Mouse (Mus musculus) neural tube, embryonic 14.5 days (tissue): ENCODE results near the gene Capn1. TPM values are rescaled to one million over a fixed set of nuclear protein-coding genes. Genes with fewer than 3 reads are reported as not detected.

Experiments used
- ATAC-seq: fragments of 200-750 bp; cut with Nextera tagmentation; 2 replicates; pipeline ENCODE4 v1.8.0; 2017; ENCODE audit warnings: low read depth, mild to moderate bottlenecking, moderate TSS enrichment, moderate library complexity
- H3K27ac ChIP-seq: fragments of 300-500 bp; sonication (generic); 2 replicates; pipeline ENCODE4 v1.5.1; 2014; ENCODE audit warnings: low read depth, mild to moderate bottlenecking, control low read depth, low read length, moderate library complexity, mixed read lengths
- H3K27me3 ChIP-seq: fragments of 300-500 bp; sonication (generic); 2 replicates; pipeline ENCODE4 v1.6.1; 2014; ENCODE audit warnings: low read length; ENCODE audit not compliant: control insufficient read depth, insufficient read depth
- H3K36me3 ChIP-seq: fragments of 300-500 bp; sonication (generic); 2 replicates; pipeline ENCODE4 v1.6.1; 2014; ENCODE audit warnings: low read length, mixed read lengths; ENCODE audit not compliant: control insufficient read depth, insufficient read depth
- H3K4me1 ChIP-seq: fragments of 300-500 bp; sonication (generic); 2 replicates; pipeline ENCODE4 v1.6.1; 2014; ENCODE audit warnings: low read length; ENCODE audit not compliant: control insufficient read depth, insufficient read depth
- H3K4me2 ChIP-seq: fragments of 300-500 bp; sonication (generic); 2 replicates; pipeline ENCODE4 v1.6.1; 2014; ENCODE audit warnings: mild to moderate bottlenecking, low read depth, low read length, control low read depth
- H3K4me3 ChIP-seq: fragments of 300-500 bp; sonication (generic); 2 replicates; pipeline ENCODE4 v1.5.1; 2014; ENCODE audit warnings: low read depth, low read length, control low read depth, mixed read lengths
- H3K9ac ChIP-seq: fragments of 300-500 bp; sonication (generic); replicated peaks from 2 replicates; pipeline ENCODE4 v1.6.1; 2014; ENCODE audit warnings: low read depth, mild to moderate bottlenecking, control low read depth, low read length, mixed read lengths
- H3K9me3 ChIP-seq: fragments of 300-500 bp; sonication (generic); 2 replicates; pipeline ENCODE4 v1.6.1; 2016; ENCODE audit warnings: low read length; ENCODE audit not compliant: control insufficient read depth
- WGBS: fragments of 180-500 bp; shearing (Covaris S2); extraction: QIAGEN DNeasy Blood & Tissue Kit; methylation state at CpG from one replicate; pipeline ENCODE4 v1.1.7; 2014; 5-methylcytosine and 5-hydroxymethylcytosine counted together
- microRNA-seq: library from miRNA; unstranded; fragments of <30 nt; microRNA quantifications from one replicate; pipeline ENCODE4, GENCODE M21; 2016
- polyA plus RNA-seq: library from polyadenylated mRNA; unstranded; fragments of >200 nt; fragmentation: Nextera tagmentation; extraction: Ambion mirVana; gene quantifications from 2 replicates; pipeline ENCODE4 v1.2.1, GENCODE M21; 2014

Gene Capn1
- polyA plus RNA-seq, 1 experiment from 2014 or later = 3.4 TPM

DNA sequence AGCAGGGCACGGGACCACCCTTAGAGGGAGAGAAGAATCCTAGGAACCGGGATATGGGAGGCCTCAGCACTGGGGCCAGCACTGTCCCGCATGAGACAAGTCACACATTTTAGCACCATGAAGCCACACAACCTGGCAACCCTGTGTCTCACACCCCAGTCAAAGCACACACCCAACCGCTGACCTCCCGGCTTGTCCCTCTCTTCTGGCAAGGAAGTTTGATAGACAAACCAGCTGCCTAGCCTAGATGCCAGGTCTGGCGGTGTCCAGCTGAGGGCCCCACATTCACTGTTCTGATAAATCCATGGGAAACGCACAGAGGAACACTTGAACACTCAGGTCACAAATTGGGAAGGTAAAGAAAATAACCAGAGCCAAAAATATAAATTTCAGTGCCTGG, 73.1 kb downstream of the Capn1 start:
- H3K9ac ChIP-seq = no peak overlapping the region
- 95% methylated on average over 7 of the region's 7 CpGs for whole genome bisulfite sequencing
- no peaks in the 10 kb centered on the region for H3K9me3 ChIP-seq
- no peaks in the 10 kb centered on the region for H3K36me3 ChIP-seq
- no peaks in the 10 kb centered on the region for H3K27me3 ChIP-seq
- H3K4me1 ChIP-seq = peaks cover 2% of the 10 kb centered on the region; the same call in 1 of the 2 replicates
- ATAC-seq = no peak
- H3K4me2 ChIP-seq = no peak overlapping the region
- H3K4me3 ChIP-seq = no peak overlapping the region
- H3K27ac ChIP-seq = no peak overlapping the region

DNA sequence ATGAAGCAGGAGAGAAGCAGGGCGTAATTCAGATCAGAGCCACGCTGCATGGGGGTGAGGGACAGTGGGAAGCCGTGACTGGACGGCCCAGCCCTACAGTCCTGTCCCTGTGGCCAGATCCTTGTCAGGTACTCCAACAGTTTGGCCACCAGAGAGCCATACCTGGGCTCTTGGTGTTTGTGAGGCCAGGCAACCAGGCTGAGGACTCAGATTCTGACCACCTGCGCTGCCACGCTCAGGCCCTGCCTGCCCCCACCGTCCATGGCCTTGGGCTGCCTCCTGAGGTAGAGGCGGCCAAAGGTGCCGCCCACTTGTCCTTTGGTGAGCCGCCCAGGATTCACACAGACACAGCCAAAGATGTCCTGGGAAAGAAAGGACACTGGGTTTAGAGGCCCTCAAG, 75.0 kb downstream of the Capn1 start:
- 94% methylated on average over 10 of the region's 10 CpGs for WGBS
- no peaks in the 10 kb centered on the region for H3K27me3 ChIP-seq
- H3K27ac ChIP-seq = 0 out of 2 replicates have a peak overlapping the region, but pooled peaks have one; percentile 28
- H3K4me3 ChIP-seq = no peak overlapping the region
- H3K9me3 ChIP-seq = no peaks in the 10 kb centered on the region
- H3K4me1 ChIP-seq = peaks cover 2% of the 10 kb centered on the region; the same call in 1 of the 2 replicates
- H3K9ac ChIP-seq = no peak overlapping the region
- ATAC-seq = no peak
- no peaks in the 10 kb centered on the region for H3K36me3 ChIP-seq
- no peak overlapping the region for H3K4me2 ChIP-seq

DNA sequence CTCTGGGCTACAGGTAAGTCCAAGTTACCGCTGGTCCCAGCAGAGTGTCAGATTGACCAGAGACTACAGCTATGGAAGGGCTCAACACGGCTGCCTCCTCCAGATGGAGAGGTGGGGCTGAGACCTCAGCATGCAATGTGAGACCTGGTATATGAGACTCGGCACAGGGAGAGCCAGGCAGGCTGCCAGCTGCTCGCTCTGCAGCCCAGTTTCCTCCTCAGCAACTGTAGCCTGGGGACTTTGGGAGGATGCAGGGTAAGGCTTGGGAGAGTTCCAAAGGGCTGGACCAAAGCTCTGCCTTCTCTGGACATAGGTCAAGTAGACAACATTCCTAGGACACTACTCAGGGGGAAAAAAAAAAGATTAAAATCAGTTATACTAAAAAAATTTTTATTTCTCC, 75.5 kb downstream of the Capn1 start:
- no peaks in the 10 kb centered on the region for H3K9me3 ChIP-seq
- peaks cover 2% of the 10 kb centered on the region; the same call in 1 of the 2 replicates for H3K4me1 ChIP-seq
- H3K27ac ChIP-seq = peak overlapping the region; percentile 18; the same call in 1 of the 2 replicates
- no peaks in the 10 kb centered on the region for H3K27me3 ChIP-seq
- no peak for ATAC-seq
- WGBS = 62% methylated on average over 4 of the region's 4 CpGs
- H3K9ac ChIP-seq = no peak overlapping the region
- H3K36me3 ChIP-seq = no peaks in the 10 kb centered on the region
- H3K4me3 ChIP-seq = no peak overlapping the region
- H3K4me2 ChIP-seq = no peak overlapping the region

DNA sequence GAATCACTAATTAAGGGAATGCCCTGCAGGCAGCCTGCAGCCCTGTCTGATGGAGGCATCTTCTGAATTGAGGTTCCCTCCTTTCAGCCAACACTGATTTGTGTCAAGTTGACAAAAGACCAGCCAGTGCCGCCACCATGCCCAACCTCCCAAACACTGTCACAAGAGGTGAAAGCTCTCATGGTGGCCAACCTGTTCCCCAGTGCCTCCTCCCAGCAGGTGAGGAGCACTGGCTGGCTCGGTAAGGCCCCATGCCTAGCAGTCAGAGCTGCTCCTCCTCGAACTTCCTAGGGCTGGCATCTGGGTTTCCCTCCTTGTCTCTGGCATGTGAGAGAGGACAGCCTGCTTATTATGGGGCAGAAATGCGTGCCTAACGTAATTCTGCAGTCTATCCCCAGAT, 76.0 kb downstream of the Capn1 start:
- Histone ChIP-seq H3K27me3 (no peaks in the 10 kb centered on the region), H3K9me3 (no peaks in the 10 kb centered on the region), H3K4me1 (peaks cover 2% of the 10 kb centered on the region; the same call in 1 of the 2 replicates), H3K27ac (peak overlapping the region; percentile 18; the same call in 1 of the 2 replicates), H3K4me3 (no peak overlapping the region), H3K36me3 (no peaks in the 10 kb centered on the region), H3K9ac (no peak overlapping the region), H3K4me2 (no peak overlapping the region)
- no peak for ATAC-seq
- WGBS = 70% methylated on average over 5 of the region's 5 CpGs

Small RNA genes lying within 50 kb of the gene (microRNA-seq; reads per million reads assigned to microRNA genes)
- not detected for gene Mir6988

Other genes with a start within 250 kb of the Capn1 start
- gene Scyl1, start 244.5 kb downstream of the Capn1 start, polyA plus RNA-seq = 78.5 and 78.6 TPM in 2 replicates
- 9.4 and 12.7 TPM in 2 replicates for gene Frmd8, start 140.6 kb downstream of the Capn1 start, polyA plus RNA-seq
- 0.59 and 1.3 TPM in 2 replicates for gene Slc25a45, start 138.1 kb downstream of the Capn1 start, polyA plus RNA-seq
- 11.4 and 12.8 TPM in 2 replicates for gene Tigd3, start 121.7 kb downstream of the Capn1 start, polyA plus RNA-seq
- gene Dpf2, start 102.9 kb downstream of the Capn1 start, polyA plus RNA-seq = 85.3 and 102 TPM in 2 replicates
- 16.7 and 17.4 TPM in 2 replicates for gene Cdc42ep2, start 91.1 kb downstream of the Capn1 start, polyA plus RNA-seq
- gene Pola2, start 51.7 kb downstream of the Capn1 start, polyA plus RNA-seq = 18.0 and 21.6 TPM in 2 replicates
- not detected in 2 replicates for gene Slc22a20, start 29.8 kb downstream of the Capn1 start, polyA plus RNA-seq
- 29.3 and 35.3 TPM in 2 replicates for gene Syvn1, start 30.7 kb upstream of the Capn1 start, polyA plus RNA-seq
- gene Mrpl49, start 41.9 kb upstream of the Capn1 start, polyA plus RNA-seq = 63.2 and 65.5 TPM in 2 replicates
- gene Fau, start 41.9 kb upstream of the Capn1 start, polyA plus RNA-seq = 538 and 563 TPM in 2 replicates
- gene Znhit2, start 45.3 kb upstream of the Capn1 start, polyA plus RNA-seq = 34.3 and 34.8 TPM in 2 replicates
- gene Tm7sf2, start 52.5 kb upstream of the Capn1 start, polyA plus RNA-seq = 53.4 and 63.7 TPM in 2 replicates
- gene Vps51, start 61.3 kb upstream of the Capn1 start, polyA plus RNA-seq = 72.9 and 73.2 TPM in 2 replicates
- 0.55 TPM in 1 of 2 replicates, not detected in the other for gene Tmem262, start 64.1 kb upstream of the Capn1 start, polyA plus RNA-seq
- 1.2 and 1.7 TPM in 2 replicates for gene Gm28374, start 66.4 kb upstream of the Capn1 start, polyA plus RNA-seq
- 74.0 and 85.6 TPM in 2 replicates for gene Zfpl1, start 69.1 kb upstream of the Capn1 start, polyA plus RNA-seq
- 3.0 and 3.5 TPM in 2 replicates for gene Cdca5, start 69.1 kb upstream of the Capn1 start, polyA plus RNA-seq
- not detected in 2 replicates for gene AC131692.1, start 78.5 kb upstream of the Capn1 start, polyA plus RNA-seq
- 0.44 and 0.52 TPM in 2 replicates for gene Naaladl1, start 89.9 kb upstream of the Capn1 start, polyA plus RNA-seq
- gene Sac3d1, start 102.8 kb upstream of the Capn1 start, polyA plus RNA-seq = 52.1 and 53.1 TPM in 2 replicates
- 63.9 and 72.8 TPM in 2 replicates for gene Snx15, start 112.4 kb upstream of the Capn1 start, polyA plus RNA-seq
- gene Batf2, start 125.1 kb upstream of the Capn1 start, polyA plus RNA-seq = not detected in 2 replicates
- 114 and 123 TPM in 2 replicates for gene Arl2, start 125.7 kb upstream of the Capn1 start, polyA plus RNA-seq
- gene Majin, start 168.5 kb upstream of the Capn1 start, polyA plus RNA-seq = 0.21 TPM in 1 of 2 replicates, not detected in the other
- not detected in 2 replicates for gene Gpha2, start 210.5 kb upstream of the Capn1 start, polyA plus RNA-seq
- 150 and 154 TPM in 2 replicates for gene Ppp2r5b, start 220.0 kb upstream of the Capn1 start, polyA plus RNA-seq
- gene Atg2a, start 225.8 kb upstream of the Capn1 start, polyA plus RNA-seq = 16.0 and 16.1 TPM in 2 replicates